In genomic region chr4:95053041-95053790, GRCm38 (mm10) we compare ENCODE assay signal across 8 mouse cellular contexts. TPM values are rescaled to one million over a fixed set of nuclear protein-coding genes. Genes with fewer than 3 reads are reported as not detected.
A peak's percentile ranks its signal among the peaks of the same experiment; 100 is the strongest.
DNase-seq lines count a peak whose midpoint lies in the region; ATAC-seq lines count a peak whose summit lies in the region.

No protein-coding gene starts in this region.

- WGBS in hindbrain, embryonic 13.5 days, result under 1% methylated on average over 29 of the region's 29 CpGs

- H3K36me3 ChIP-seq in hindbrain, embryonic 13.5 days, result no peaks in the 10 kb centered on the region

- H3K9ac ChIP-seq in hindbrain, embryonic 13.5 days, result peak overlapping the region; percentile 86

- no peaks in the 10 kb centered on the region for H3K9me3 ChIP-seq in hindbrain, embryonic 13.5 days

- peak overlapping the region; percentile 98 for H3K4me2 ChIP-seq in hindbrain, embryonic 13.5 days

- ATAC-seq in hindbrain, embryonic 13.5 days (ENCODE audit: low FRiP score), result peak; percentile 49

- DNase-seq in R1 (ENCODE audit: low read depth, low spot score), result peak; percentile 95
- DNase-seq in cerebellum, postnatal 14 days, result peak; percentile 93
- DNase-seq in frontal cortex, postnatal 14 days (ENCODE audit: low spot score in 2 of 2), result peak; percentile 91 to 94
- peak; percentile 94 to 96 for DNase-seq in layer of hippocampus, postnatal 14 days (ENCODE audit: low spot score in 2 of 2)
- peak; percentile 98 for DNase-seq in lung, postnatal 10 days
- DNase-seq in ovary, postnatal 14 days (ENCODE audit: low spot score), result peak; percentile 86
- peak; percentile 80 to 83 for DNase-seq in thymus, postnatal 10 days (ENCODE audit: low spot score in 2 of 2)

- H3K4me3 ChIP-seq in hindbrain, embryonic 13.5 days, result peak overlapping the region; percentile 73

- H3K27me3 ChIP-seq in hindbrain, embryonic 13.5 days, result no peaks in the 10 kb centered on the region

- H3K4me1 ChIP-seq in hindbrain, embryonic 13.5 days (replicated peaks), result peaks cover 46% of the 10 kb centered on the region

- peak overlapping the region; percentile 96 for H3K27ac ChIP-seq in hindbrain, embryonic 13.5 days

RNA-seq across cellular contexts. Expression of gene Jun, which starts 1.2 kb away (rescaled TPM):
- polyA plus RNA-seq in hindbrain, embryonic 13.5 days (2015; fragmentation: Nextera tagmentation; extraction: Ambion mirVana), result 55.6 and 56.7 TPM in 2 replicates
- 10 to 100 TPM; 70.6 to 72.1 TPM for total RNA-seq in layer of hippocampus, postnatal 14 days (2021)

Comparison
In these comparisons a context has a peak if more than half of its experiments do, and no peak if none do; other contexts are left out.
1. Peak in every context shown above with its lines: DNase-seq, ATAC-seq, H3K4me3 ChIP-seq and H3K27ac ChIP-seq.